Mouse (Mus musculus) liver, embryonic 14.5 days (tissue): ENCODE results near the gene Tet1. TPM values are rescaled to one million over a fixed set of nuclear protein-coding genes. Genes with fewer than 3 reads are reported as not detected.

Experiments
- ATAC-seq: fragments of 200-750 bp; cut with Nextera tagmentation; 2 replicates; pipeline ENCODE4 v1.8.0; 2017; ENCODE audit warnings: moderate number of reproducible peaks, mild to moderate bottlenecking, moderate library complexity; ENCODE audit not compliant: insufficient read depth
- DNase-seq, 3 experiments: peaks; one replicate each; pipeline ENCODE4 v3.0.0-alpha.2; 2012 to 2013; ENCODE audit warnings: low read depth in 3 of 3, low spot score in 3 of 3
- H3K27ac ChIP-seq: fragments of 300-500 bp; sonication (generic); 2 replicates; pipeline ENCODE4 v1.5.1; 2014; ENCODE audit warnings: moderate library complexity, mild to moderate bottlenecking, control low read depth, inconsistent platforms
- H3K27me3 ChIP-seq: fragments of 300-500 bp; sonication (generic); 2 replicates; pipeline ENCODE4 v1.6.1; 2014; ENCODE audit warnings: mild to moderate bottlenecking, low read length, moderate library complexity; ENCODE audit not compliant: control insufficient read depth, insufficient read depth
- H3K36me3 ChIP-seq: fragments of 300-500 bp; sonication (generic); replicated peaks from 2 replicates; pipeline ENCODE4 v1.6.1; 2014; ENCODE audit warnings: low read depth; ENCODE audit not compliant: control insufficient read depth, insufficient read depth
- H3K4me1 ChIP-seq, 2 experiments: fragments of 200-500 bp in 1 of 2; fragments of 300-500 bp in 1 of 2; sonication (generic) in 1 of 2; replicated peaks; 2 replicates each; pipeline ENCODE4 v1.6.1; 2012 to 2014; ENCODE audit warnings: antibody characterized with exemption in 1 of 2, inconsistent platforms in 1 of 2, low read length in 1 of 2; ENCODE audit not compliant: control insufficient read depth in 2 of 2, insufficient read depth in 2 of 2
- H3K4me2 ChIP-seq: fragments of 300-500 bp; sonication (generic); 2 replicates; pipeline ENCODE4 v1.6.1; 2014; ENCODE audit warnings: low read depth, mild to moderate bottlenecking, control low read depth, moderate library complexity
- H3K4me3 ChIP-seq, 2 experiments: fragments of 200-500 bp in 1 of 2; fragments of 300-500 bp in 1 of 2; sonication (generic) in 1 of 2; 2 replicates each; pipeline ENCODE4 v1.5.1; 2012 to 2014; ENCODE audit warnings: low read depth in 2 of 2, low read length in 2 of 2, mild to moderate bottlenecking in 2 of 2, control low read depth in 1 of 2, inconsistent platforms in 1 of 2, moderate library complexity in 1 of 2; ENCODE audit not compliant: insufficient read depth in 1 of 2
- H3K9ac ChIP-seq: fragments of 300-500 bp; sonication (generic); replicated peaks from 2 replicates; pipeline ENCODE4 v1.6.1; 2014; ENCODE audit warnings: mild to moderate bottlenecking, control low read depth, moderate library complexity
- H3K9me3 ChIP-seq: fragments of 300-500 bp; sonication (generic); 2 replicates; pipeline ENCODE4 v1.6.1; 2016; ENCODE audit warnings: low read length, mixed read lengths; ENCODE audit not compliant: control insufficient read depth
- CTCF ChIP-seq: IDR thresholded peaks from 2 replicates; pipeline ENCODE4 v1.5.1; 2016; ENCODE audit warnings: antibody characterized with exemption, low read depth, control low read depth
- EP300 ChIP-seq: IDR thresholded peaks from 2 replicates; pipeline ENCODE4 v1.6.1; 2016; ENCODE audit warnings: antibody characterized with exemption, low read depth
- WGBS: fragments of 180-500 bp; shearing (Covaris S2); extraction: QIAGEN DNeasy Blood & Tissue Kit; methylation state at CpG from one replicate; pipeline ENCODE4 v1.1.7; 2014; ENCODE audit not compliant: insufficient replicate concordance; 5-methylcytosine and 5-hydroxymethylcytosine counted together
- polyA plus RNA-seq, 2 experiments: library from polyadenylated mRNA; depleted of rRNA in 1 of 2; stranded (reverse) in 1 of 2; unstranded in 1 of 2; fragments of >200 nt; fragmentation: Nextera tagmentation in 1 of 2; extraction: Ambion mirVana in 1 of 2; gene quantifications; 2 replicates each; pipeline versions ENCODE4 v1.2.1 to v1.2.3; 2012 to 2014

The Tet1 gene
- polyA plus RNA-seq, 2 experiments, result 0.23 to 0.99 TPM

- Histone ChIP-seq H3K27me3 (no peaks in the 10 kb centered on the region), H3K4me1 (no peaks in the 10 kb centered on the region), H3K4me2 (no peak overlapping the region), H3K27ac (no peak overlapping the region), H3K9me3 (no peaks in the 10 kb centered on the region), H3K9ac (no peak overlapping the region), H3K4me3 (no peak overlapping the region), H3K36me3 (no peaks in the 10 kb centered on the region)
- 71% methylated on average over 10 of the region's 10 CpGs for WGBS
- ATAC-seq, result no peak
- DNase-seq, result no peak
- TF ChIP-seq CTCF (no peak), EP300 (no peak)
Observed at GRCm38 (mm10) chr10:62841901-62842447, 66.8 kb downstream of the Tet1 start.

DNA sequence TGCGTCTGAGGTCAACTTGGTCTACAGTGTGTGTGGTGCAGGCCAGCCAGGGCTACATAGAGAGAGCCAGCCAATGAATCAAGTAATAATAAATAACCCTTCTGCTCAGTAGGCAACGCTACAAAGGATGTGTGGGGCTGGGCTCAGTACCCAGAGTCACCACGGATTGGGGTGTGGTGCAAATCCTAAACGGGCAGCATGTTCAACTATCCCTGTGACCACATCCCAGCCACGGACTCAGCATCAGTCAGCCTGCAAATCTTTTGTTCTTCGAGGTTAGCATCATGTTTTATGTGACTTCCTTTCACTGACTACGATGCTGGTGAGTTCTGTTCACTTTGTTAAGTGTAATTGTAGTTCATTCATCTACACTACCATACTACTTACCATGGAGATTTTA, 68.1 kb downstream of the Tet1 start:
- no peaks in the 10 kb centered on the region for H3K36me3 ChIP-seq
- no peak overlapping the region for H3K27ac ChIP-seq
- WGBS, result 56% methylated on average over 7 of the region's 7 CpGs
- H3K4me2 ChIP-seq, result no peak overlapping the region
- DNase-seq, result no peak
- H3K27me3 ChIP-seq, result no peaks in the 10 kb centered on the region
- no peak for TF ChIP-seq CTCF
- TF ChIP-seq EP300, result no peak
- H3K4me3 ChIP-seq, result no peak overlapping the region
- no peak for ATAC-seq
- H3K9ac ChIP-seq, result no peak overlapping the region
- H3K4me1 ChIP-seq, result no peaks in the 10 kb centered on the region
- no peaks in the 10 kb centered on the region for H3K9me3 ChIP-seq

- no peak overlapping the region for H3K4me2 ChIP-seq
- TF ChIP-seq EP300 (no peak), CTCF (no peak)
- no peaks in the 10 kb centered on the region for H3K9me3 ChIP-seq
- no peak overlapping the region for H3K9ac ChIP-seq
- no peak overlapping the region for H3K4me3 ChIP-seq
- H3K27ac ChIP-seq, result no peak overlapping the region
- DNase-seq, result no peak
- no peaks in the 10 kb centered on the region for H3K36me3 ChIP-seq
- 52% methylated on average over 5 of the region's 5 CpGs for WGBS
- ATAC-seq, result no peak
- H3K4me1 ChIP-seq, result no peaks in the 10 kb centered on the region
- no peaks in the 10 kb centered on the region for H3K27me3 ChIP-seq
Observed at GRCm38 (mm10) chr10:62837987-62838386, 70.8 kb downstream of the Tet1 start.

DNA sequence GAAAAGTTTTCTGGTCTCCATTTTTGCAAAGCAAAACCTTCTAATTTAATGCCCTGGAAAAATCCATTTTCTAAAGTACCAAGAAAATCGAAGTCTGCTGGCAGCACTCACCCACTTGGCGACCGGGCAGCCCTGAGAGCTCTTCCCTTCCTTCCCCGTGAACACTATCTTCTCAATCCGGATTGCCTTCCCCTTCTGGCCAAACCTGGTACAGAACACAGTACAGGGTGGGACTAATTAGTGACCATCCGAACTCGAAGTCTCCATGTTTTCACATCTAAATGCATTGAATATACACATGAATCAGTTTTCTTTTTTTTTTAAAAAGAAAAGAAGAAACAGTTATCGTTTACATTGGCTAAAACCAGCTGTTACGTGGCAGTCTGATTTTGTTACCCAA, 76.0 kb downstream of the Tet1 start:
- WGBS, result 66% methylated on average over 9 of the region's 9 CpGs
- ATAC-seq (no peak), DNase-seq (no peak)
- Histone ChIP-seq H3K27me3 (no peaks in the 10 kb centered on the region), H3K36me3 (no peaks in the 10 kb centered on the region), H3K9me3 (no peaks in the 10 kb centered on the region), H3K4me1 (no peaks in the 10 kb centered on the region), H3K27ac (no peak overlapping the region), H3K4me2 (no peak overlapping the region), H3K4me3 (no peak overlapping the region), H3K9ac (no peak overlapping the region)
- TF ChIP-seq CTCF (no peak), EP300 (no peak)

- ATAC-seq, result no peak
Observed at GRCm38 (mm10) chr10:62831546-62831945, 77.2 kb downstream of the Tet1 start.

More at GRCm38 (mm10) chr10:62831546-62831945, 77.2 kb downstream of the Tet1 start:
- TF ChIP-seq CTCF (no peak), EP300 (no peak)
- Histone ChIP-seq H3K4me2 (no peak overlapping the region), H3K27me3 (no peaks in the 10 kb centered on the region), H3K4me3 (no peak overlapping the region), H3K27ac (no peak overlapping the region), H3K36me3 (no peaks in the 10 kb centered on the region), H3K4me1 (no peaks in the 10 kb centered on the region), H3K9me3 (no peaks in the 10 kb centered on the region), H3K9ac (no peak overlapping the region)
- no peak for DNase-seq
- 66% methylated on average over 2 of the region's 2 CpGs for WGBS
